Mouse (Mus musculus) hindbrain, postnatal 0 days (tissue): ENCODE results near the gene Fam222b. TPM values are rescaled to one million over a fixed set of nuclear protein-coding genes. Genes with fewer than 3 reads are reported as not detected.

ENCODE experiments used
- ATAC-seq: fragments of 200-750 bp; cut with Nextera tagmentation; 2 replicates; pipeline ENCODE4 v1.8.0; 2017; ENCODE audit warnings: mild to moderate bottlenecking, moderate TSS enrichment, moderate library complexity
- DNase-seq: peaks from one replicate; pipeline ENCODE4 v3.0.0-alpha.2; 2015; ENCODE audit warnings: low spot score
- H3K27ac ChIP-seq: fragments of 300-500 bp; sonication (generic); 2 replicates; pipeline ENCODE4 v1.5.1; 2014; ENCODE audit warnings: mild to moderate bottlenecking
- H3K27me3 ChIP-seq: fragments of 300-500 bp; sonication (generic); 2 replicates; pipeline ENCODE4 v1.6.1; 2014; ENCODE audit warnings: low read length, mixed read lengths; ENCODE audit not compliant: insufficient read depth
- H3K36me3 ChIP-seq: fragments of 300-500 bp; sonication (generic); 2 replicates; pipeline ENCODE4 v1.6.1; 2014; ENCODE audit warnings: low read length, mixed read lengths; ENCODE audit not compliant: insufficient read depth
- H3K4me1 ChIP-seq: fragments of 300-500 bp; sonication (generic); 2 replicates; pipeline ENCODE4 v1.6.1; 2014; ENCODE audit warnings: antibody characterized with exemption, low read length, mixed read lengths; ENCODE audit not compliant: insufficient read depth
- H3K4me2 ChIP-seq: fragments of 300-500 bp; sonication (generic); 2 replicates; pipeline ENCODE4 v1.6.1; 2014; ENCODE audit warnings: low read depth, mild to moderate bottlenecking, low read length, moderate library complexity, mixed read lengths
- H3K4me3 ChIP-seq: fragments of 300-500 bp; sonication (generic); 2 replicates; pipeline ENCODE4 v1.5.1; 2014; ENCODE audit warnings: low read length
- H3K9ac ChIP-seq: fragments of 300-500 bp; sonication (generic); replicated peaks from 2 replicates; pipeline ENCODE4 v1.6.1; 2014; ENCODE audit warnings: mild to moderate bottlenecking, low read length, moderate library complexity, mixed read lengths
- H3K9me3 ChIP-seq: fragments of 300-500 bp; sonication (generic); 2 replicates; pipeline ENCODE4 v1.6.1; 2016; ENCODE audit warnings: low read length, mixed read lengths
- CTCF ChIP-seq: IDR thresholded peaks from 2 replicates; pipeline ENCODE4 v1.5.1; 2016; ENCODE audit warnings: antibody characterized with exemption, control low read depth, low read depth
- WGBS: fragments of 180-500 bp; shearing (Covaris S2); extraction: QIAGEN DNeasy Blood & Tissue Kit; methylation state at CpG from one replicate; pipeline ENCODE4 v1.1.7; 2014; 5-methylcytosine and 5-hydroxymethylcytosine counted together
- polyA plus RNA-seq: library from polyadenylated mRNA; unstranded; fragments of >200 nt; fragmentation: Nextera tagmentation; extraction: Ambion mirVana; gene quantifications from 2 replicates; pipeline ENCODE4 v1.2.1, GENCODE M21; 2015
- total RNA-seq: library from RNA; depleted of rRNA; stranded (reverse); fragments of >200 nt; gene quantifications from 2 replicates; pipeline ENCODE4 v1.2.3, GENCODE M21; 2014

The Fam222b gene
- total and polyA plus RNA-seq, 2 experiments from 2014 or later: 22.9 to 32.6 TPM

DNA sequence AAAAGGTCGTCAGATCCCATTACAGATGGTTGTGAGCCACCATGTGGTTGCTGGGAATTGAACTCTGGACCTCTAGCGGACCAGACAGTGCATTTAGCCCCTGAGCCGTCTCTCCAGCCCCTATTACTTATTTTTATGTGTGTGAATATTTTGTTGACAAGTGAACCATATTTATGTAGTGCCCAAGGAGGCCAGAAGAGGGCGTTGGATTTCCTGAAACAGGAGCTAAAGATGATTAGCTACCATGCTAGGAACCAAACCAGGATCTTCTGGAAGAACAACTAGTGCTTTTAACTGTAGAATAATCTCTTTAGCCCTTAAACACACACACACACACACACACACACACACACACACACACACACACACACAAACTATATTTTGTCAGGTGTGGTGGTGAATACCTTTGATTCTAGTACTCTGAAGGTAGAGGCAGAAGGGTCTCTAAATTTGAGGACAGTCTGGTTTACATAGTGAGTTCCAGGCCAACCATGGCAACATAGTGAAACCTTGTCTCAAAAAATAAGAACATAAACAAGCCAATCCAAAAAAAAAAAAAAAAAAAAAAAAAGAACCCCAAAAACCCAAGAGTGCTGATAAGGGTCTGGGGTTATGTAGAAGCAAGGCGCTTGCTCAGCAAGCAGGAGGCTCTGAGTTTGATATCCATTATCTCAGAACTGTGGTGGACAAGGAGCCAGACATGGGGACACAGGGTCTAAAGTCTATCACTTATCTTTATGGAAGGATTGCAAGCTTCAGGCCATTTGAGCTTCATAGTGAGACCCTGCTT is 8.7 kb downstream of the Fam222b start:
- 68% methylated on average over 5 of the region's 5 CpGs for WGBS
- TF ChIP-seq CTCF: peak; percentile 27; the same call in 1 of the 2 replicates
- ATAC-seq (no peak), DNase-seq (no peak)
- no peaks in the 10 kb centered on the region for H3K9me3 ChIP-seq
- no peaks in the 10 kb centered on the region for H3K27me3 ChIP-seq
- no peak overlapping the region for H3K4me3 ChIP-seq
- no peaks in the 10 kb centered on the region for H3K4me1 ChIP-seq
- H3K36me3 ChIP-seq: no peaks in the 10 kb centered on the region
- no peak overlapping the region for H3K4me2 ChIP-seq
- H3K27ac ChIP-seq: no peak overlapping the region
- H3K9ac ChIP-seq: no peak overlapping the region

DNA sequence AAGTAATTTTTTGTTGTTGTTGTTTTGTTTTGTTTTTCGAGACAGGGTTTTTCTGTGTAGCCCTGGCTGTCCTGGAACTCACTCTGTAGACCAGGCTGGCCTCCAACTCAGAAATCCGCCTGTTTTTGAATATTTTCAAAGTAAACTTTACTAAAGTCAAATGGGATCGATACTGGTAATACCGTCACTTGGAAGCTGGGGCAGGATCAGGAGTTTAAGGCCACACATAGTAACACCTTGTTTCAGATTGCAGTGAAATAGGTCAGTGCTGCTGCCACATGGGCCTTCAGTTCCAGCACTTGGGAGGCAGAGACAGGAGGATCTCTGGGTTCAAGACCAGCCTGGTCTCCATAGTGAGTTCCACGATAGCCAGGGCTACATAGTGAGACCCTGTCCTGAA is 10.0 kb downstream of the Fam222b start:
- Histone ChIP-seq H3K4me1 (no peaks in the 10 kb centered on the region), H3K27ac (no peak overlapping the region), H3K27me3 (no peaks in the 10 kb centered on the region), H3K36me3 (no peaks in the 10 kb centered on the region), H3K9ac (no peak overlapping the region), H3K4me3 (no peak overlapping the region), H3K4me2 (no peak overlapping the region), H3K9me3 (no peaks in the 10 kb centered on the region)
- no peak for TF ChIP-seq CTCF
- WGBS: 94% methylated on average over 5 of the region's 5 CpGs
- ATAC-seq: no peak
- no peak for DNase-seq

DNA sequence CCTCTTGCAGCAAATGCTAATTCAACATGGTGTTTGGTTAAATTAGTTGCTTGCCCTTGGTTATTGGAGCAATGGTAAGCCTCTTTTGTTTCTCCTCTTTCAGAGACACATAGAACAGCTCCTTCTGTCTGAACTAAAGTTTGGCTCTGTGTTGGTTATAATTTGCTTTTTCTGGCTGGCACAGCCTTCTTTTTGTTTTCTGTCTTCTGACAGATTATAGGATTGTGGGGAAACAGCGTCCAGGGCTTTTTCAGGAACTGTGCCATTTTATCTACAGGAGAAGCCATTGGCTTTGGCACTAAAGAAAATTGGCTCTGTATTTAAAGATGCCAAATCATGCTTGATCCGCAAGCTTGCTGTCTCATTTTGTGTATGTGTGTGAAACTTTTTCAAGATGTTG is 19.2 kb downstream of the Fam222b start:
- DNase-seq (peak; percentile 37), ATAC-seq (no peak)
- peaks cover 11% of the 10 kb centered on the region for H3K4me1 ChIP-seq
- no peaks in the 10 kb centered on the region for H3K27me3 ChIP-seq
- no peak overlapping the region for H3K9ac ChIP-seq
- WGBS: 49% methylated on average over 2 of the region's 2 CpGs
- H3K36me3 ChIP-seq: no peaks in the 10 kb centered on the region
- no peak overlapping the region for H3K4me3 ChIP-seq
- H3K4me2 ChIP-seq: no peak overlapping the region
- no peaks in the 10 kb centered on the region for H3K9me3 ChIP-seq
- H3K27ac ChIP-seq: peak overlapping the region; percentile 3; the same call in 1 of the 2 replicates
- no peak for TF ChIP-seq CTCF

DNA sequence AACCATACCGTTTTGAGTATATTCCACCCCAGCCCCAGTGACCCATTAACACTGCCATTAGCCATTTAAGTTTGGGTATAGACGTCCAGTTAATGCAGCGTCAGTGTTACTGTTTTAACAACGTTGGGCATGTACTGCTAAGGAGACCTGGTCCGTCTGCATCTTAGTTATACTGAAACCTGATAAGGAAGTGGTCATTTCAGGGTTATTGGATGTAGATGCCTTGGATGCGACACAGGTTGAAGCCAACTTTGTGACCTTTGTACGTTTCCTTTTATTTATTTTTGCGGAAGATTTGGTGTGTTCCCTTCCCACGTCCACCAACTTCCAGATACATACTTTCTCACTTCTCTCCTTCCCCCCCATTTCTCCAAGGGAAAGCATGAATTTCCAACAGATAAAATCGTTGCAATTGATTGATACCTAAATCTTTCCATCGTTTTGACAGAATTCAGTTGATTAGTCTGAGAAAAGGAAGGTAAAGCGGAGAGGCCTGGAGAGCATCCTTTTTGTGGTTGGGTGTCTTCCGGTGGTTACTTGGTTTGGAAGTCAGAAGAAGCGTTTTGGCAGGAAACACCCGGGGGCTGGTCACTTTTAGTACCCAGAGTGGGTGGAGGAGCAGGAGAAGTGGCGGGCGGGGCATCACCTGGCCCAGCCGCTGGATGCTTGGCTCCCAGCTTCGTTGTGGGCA is 20.4 kb downstream of the Fam222b start:
- H3K9ac ChIP-seq: peak overlapping the region; percentile 74
- H3K27ac ChIP-seq: peak overlapping the region; percentile 87
- peak overlapping the region; percentile 79 for H3K4me2 ChIP-seq
- peak overlapping the region; percentile 78 for H3K4me3 ChIP-seq
- H3K4me1 ChIP-seq: peaks cover 11% of the 10 kb centered on the region
- H3K9me3 ChIP-seq: no peaks in the 10 kb centered on the region
- H3K27me3 ChIP-seq: no peaks in the 10 kb centered on the region
- ATAC-seq: no peak
- DNase-seq: no peak
- no peaks in the 10 kb centered on the region for H3K36me3 ChIP-seq
- TF ChIP-seq CTCF: no peak
- WGBS: 11% methylated on average over 19 of the region's 19 CpGs

DNA sequence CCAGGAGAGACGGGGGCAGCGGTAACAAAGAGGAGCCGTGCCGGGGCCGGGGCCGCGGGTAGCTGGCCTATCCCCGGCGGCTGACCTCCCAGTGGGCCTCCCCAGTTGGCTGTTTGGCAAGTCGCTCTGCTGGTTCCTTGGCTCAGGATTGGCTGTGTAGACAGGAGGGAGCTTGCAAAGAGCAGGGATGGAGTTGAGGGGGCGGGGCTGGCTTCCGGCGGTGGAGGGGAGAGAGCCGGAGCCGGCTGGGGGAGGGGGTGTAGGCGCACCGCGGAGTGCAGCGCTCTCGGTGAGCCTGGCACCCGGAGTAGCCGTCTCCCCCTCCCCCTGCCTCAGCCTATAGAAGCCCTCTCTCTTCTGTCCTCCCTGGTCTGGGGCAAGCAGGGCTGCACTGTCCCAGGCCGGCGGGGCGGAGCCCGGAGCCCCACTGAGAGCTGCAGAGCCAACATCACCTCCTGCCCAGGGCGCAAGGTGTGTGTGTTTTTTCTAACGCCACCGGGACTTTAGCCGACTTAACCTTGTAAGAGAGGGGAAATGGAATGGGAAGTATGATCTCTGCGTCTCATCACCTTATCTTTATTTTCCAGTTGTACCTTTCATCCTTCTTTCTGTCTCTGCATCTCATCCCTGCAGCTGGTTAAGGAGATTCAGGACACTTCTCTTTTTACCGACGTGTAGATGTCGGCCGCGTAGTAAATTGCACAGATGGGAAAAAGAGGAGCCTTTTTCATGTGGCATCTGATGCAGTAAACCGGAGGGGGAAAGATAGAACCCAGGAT is 21.1 kb downstream of the Fam222b start:
- no peaks in the 10 kb centered on the region for H3K9me3 ChIP-seq
- H3K27me3 ChIP-seq: no peaks in the 10 kb centered on the region
- ATAC-seq (peak; percentile 100), DNase-seq (peak; percentile 98)
- WGBS: 1% methylated on average over 31 of the region's 37 CpGs
- H3K9ac ChIP-seq: peak overlapping the region; percentile 74
- peak overlapping the region; percentile 79 for H3K4me2 ChIP-seq
- no peak for TF ChIP-seq CTCF
- H3K36me3 ChIP-seq: no peaks in the 10 kb centered on the region
- peak overlapping the region; percentile 87 for H3K27ac ChIP-seq
- peaks cover 11% of the 10 kb centered on the region for H3K4me1 ChIP-seq
- peak overlapping the region; percentile 78 for H3K4me3 ChIP-seq

DNA sequence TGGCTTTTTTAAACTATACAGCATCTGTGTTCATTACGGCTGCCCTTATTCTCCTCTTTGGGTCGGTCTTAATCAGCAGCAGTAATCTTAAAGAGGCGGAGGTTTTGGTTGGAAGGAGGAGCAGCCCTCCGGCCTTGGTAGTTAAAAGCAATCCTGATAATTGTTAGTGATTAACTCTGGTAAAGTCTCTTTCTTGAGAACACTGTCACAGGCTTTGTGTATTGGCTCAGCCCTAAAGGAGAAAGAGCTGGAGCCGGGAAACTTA is 21.6 kb downstream of the Fam222b start:
- H3K27ac ChIP-seq: peak overlapping the region; percentile 87
- peak overlapping the region; percentile 78 for H3K4me3 ChIP-seq
- TF ChIP-seq CTCF: no peak
- ATAC-seq: no peak
- 9% methylated on average over 5 of the region's 5 CpGs for WGBS
- H3K9me3 ChIP-seq: no peaks in the 10 kb centered on the region
- peaks cover 11% of the 10 kb centered on the region for H3K4me1 ChIP-seq
- peak overlapping the region; percentile 79 for H3K4me2 ChIP-seq
- H3K9ac ChIP-seq: peak overlapping the region; percentile 74
- H3K36me3 ChIP-seq: no peaks in the 10 kb centered on the region
- no peaks in the 10 kb centered on the region for H3K27me3 ChIP-seq
- DNase-seq: no peak
